Mouse (Mus musculus): ENCODE measurements at regions not wholly inside any gene's neighbourhood (a gene's known extent, or its start where the extent isn't known, plus 50 kb on each side); places are given as distances from the start of the nearest gene placed in this dataset.
A peak's percentile ranks its signal among the peaks of the same experiment; 100 is the strongest.

- Histone ChIP-seq H3K9me3 (replicated peaks) (no peaks in the 10 kb centered on the region), H3K27ac (no peak overlapping the region), H3K4me3 (peak overlapping the region; percentile 22), H3K27me3 (no peaks in the 10 kb centered on the region), H3K9ac (no peak overlapping the region), H3K4me1 (peaks cover 5% of the 10 kb centered on the region), H3K36me3 (ENCODE audit: poor library complexity, severe bottlenecking) (no peaks in the 10 kb centered on the region), H3K4me2 (peak overlapping the region; percentile 42)
- peak; percentile 89 for ATAC-seq
- 11% methylated on average over 20 of the region's 20 CpGs for WGBS
Observed at GRCm38 (mm10) chr13:71690069-71690817, 273.3 kb downstream of the Irx1 start.

GRCm38 (mm10) chr13:71689187-71689586 lies 274.3 kb downstream of the Irx1 start:
- WGBS: 56% methylated on average over 9 of the region's 9 CpGs

DNA sequence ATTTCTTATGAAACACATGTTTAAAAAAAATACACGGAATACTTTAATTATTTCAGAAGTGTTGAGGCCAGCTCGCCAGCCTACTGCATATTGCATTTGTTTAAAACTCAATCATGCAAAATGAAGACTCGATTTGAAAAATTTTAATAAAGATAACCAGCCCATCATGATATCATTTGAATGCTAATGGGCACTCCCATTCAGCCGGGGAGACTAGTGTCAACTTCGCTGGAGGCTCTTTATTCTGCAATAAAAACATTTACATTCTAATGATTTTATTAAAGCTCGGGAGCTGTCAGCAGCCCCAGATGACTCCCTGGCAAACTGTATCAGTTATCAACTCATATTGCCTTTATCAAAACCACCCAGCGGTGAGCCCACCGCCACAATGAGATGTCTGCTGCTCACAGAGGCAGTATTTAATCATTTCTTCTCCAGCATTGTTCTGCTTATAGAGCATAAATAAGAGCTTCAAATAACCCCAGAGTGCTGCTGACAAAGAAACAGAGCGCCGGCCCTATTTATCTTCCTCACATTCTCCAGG lies 287.4 kb downstream of the Irx1 start:
- H3K9me3 ChIP-seq (replicated peaks): no peaks in the 10 kb centered on the region
- no peaks in the 10 kb centered on the region for H3K36me3 ChIP-seq (ENCODE audit: poor library complexity, severe bottlenecking)
- H3K4me3 ChIP-seq: no peak overlapping the region
- 59% methylated on average over 10 of the region's 10 CpGs for WGBS
- H3K27me3 ChIP-seq: no peaks in the 10 kb centered on the region
- H3K9ac ChIP-seq: no peak overlapping the region
- H3K4me1 ChIP-seq: no peaks in the 10 kb centered on the region
- peak; percentile 33; the same call in 1 of the 2 replicates for ATAC-seq
- no peak overlapping the region for H3K4me2 ChIP-seq
- H3K27ac ChIP-seq: no peak overlapping the region

More at GRCm38 (mm10) chr13:71689187-71689586, 274.3 kb downstream of the Irx1 start:
- Histone ChIP-seq H3K9me3 (replicated peaks) (no peaks in the 10 kb centered on the region), H3K4me1 (peaks cover 5% of the 10 kb centered on the region), H3K9ac (no peak overlapping the region), H3K4me3 (no peak overlapping the region), H3K27ac (no peak overlapping the region), H3K27me3 (no peaks in the 10 kb centered on the region), H3K36me3 (ENCODE audit: poor library complexity, severe bottlenecking) (no peaks in the 10 kb centered on the region), H3K4me2 (no peak overlapping the region)
- no peak for ATAC-seq

GRCm38 (mm10) chr13:71669956-71670739 lies 293.4 kb downstream of the Irx1 start:
- 93% methylated on average over 6 of the region's 6 CpGs for WGBS

DNA sequence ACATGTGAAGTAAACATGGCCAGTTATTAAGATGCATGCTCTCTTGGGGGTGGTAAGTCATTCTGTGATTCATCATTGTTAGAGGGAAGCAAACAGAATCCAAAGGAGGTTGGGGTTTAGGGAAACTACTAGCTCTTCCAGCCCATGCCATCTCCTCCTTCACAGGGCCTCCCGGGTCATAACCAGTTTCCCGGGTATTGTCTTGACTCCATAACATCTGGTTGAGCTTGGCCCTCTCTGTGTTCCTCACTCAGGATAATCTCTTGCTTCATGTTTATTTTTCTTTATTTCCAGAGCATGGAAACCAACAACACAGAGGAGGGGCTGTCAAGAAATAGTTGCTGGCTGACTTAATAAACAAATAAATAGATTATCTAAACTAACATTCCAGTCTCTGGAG lies 295.3 kb downstream of the Irx1 start:
- Histone ChIP-seq H3K4me3 (no peak overlapping the region), H3K27me3 (no peaks in the 10 kb centered on the region), H3K9ac (no peak overlapping the region), H3K4me1 (no peaks in the 10 kb centered on the region), H3K4me2 (no peak overlapping the region), H3K27ac (no peak overlapping the region), H3K36me3 (ENCODE audit: poor library complexity, severe bottlenecking) (no peaks in the 10 kb centered on the region), H3K9me3 (replicated peaks) (no peaks in the 10 kb centered on the region)
- ATAC-seq: no peak
- 84% methylated on average over 2 of the region's 2 CpGs for WGBS

More at GRCm38 (mm10) chr13:71669956-71670739, 293.4 kb downstream of the Irx1 start:
- H3K36me3 ChIP-seq (ENCODE audit: poor library complexity, severe bottlenecking): no peaks in the 10 kb centered on the region
- no peak overlapping the region for H3K4me2 ChIP-seq
- H3K27ac ChIP-seq: no peak overlapping the region
- no peaks in the 10 kb centered on the region for H3K4me1 ChIP-seq
- ATAC-seq: no peak
- H3K9me3 ChIP-seq (replicated peaks): no peaks in the 10 kb centered on the region
- H3K4me3 ChIP-seq: no peak overlapping the region
- no peak overlapping the region for H3K9ac ChIP-seq
- no peaks in the 10 kb centered on the region for H3K27me3 ChIP-seq

DNA sequence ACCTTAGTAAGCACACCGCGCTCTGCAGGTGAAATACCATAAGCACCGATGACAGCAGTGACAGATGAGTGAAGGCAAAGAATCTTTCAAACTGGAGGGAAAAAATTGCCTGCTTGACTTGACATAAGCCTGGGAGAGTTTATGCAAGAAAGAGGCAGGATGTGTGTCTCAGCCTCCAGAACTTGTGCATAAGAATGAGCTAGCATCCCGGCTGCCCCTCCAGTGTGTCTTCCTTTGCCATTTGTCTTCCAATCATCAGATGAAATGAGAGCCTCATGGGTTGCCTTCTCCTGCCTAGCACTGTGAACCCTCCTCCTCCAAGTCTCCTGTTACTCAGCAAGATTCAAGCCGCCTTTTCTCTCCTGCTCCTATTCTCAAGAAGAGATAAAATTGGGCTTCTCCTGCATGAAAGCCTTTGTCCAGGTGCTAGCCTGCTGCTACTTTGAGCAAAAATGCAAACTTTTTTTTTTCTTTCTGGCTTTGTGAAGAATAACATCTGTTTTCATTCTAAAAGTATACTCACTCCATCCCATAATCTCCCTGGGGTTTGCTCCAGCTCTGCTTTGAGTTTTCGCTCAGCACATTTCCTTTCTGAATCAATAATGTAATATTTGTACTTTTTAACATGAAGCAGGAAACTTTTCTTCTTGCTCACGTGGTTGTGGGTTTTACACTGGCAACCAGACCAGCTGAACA lies 298.2 kb downstream of the Irx1 start:
- Histone ChIP-seq H3K9me3 (replicated peaks) (no peaks in the 10 kb centered on the region), H3K4me1 (no peaks in the 10 kb centered on the region), H3K9ac (no peak overlapping the region), H3K27ac (no peak overlapping the region), H3K4me2 (no peak overlapping the region), H3K4me3 (no peak overlapping the region), H3K36me3 (ENCODE audit: poor library complexity, severe bottlenecking) (no peaks in the 10 kb centered on the region), H3K27me3 (no peaks in the 10 kb centered on the region)
- no peak for ATAC-seq
- 79% methylated on average over 7 of the region's 7 CpGs for WGBS

- no peak overlapping the region for H3K4me2 ChIP-seq
- no peak overlapping the region for H3K27ac ChIP-seq
- no peak overlapping the region for H3K9ac ChIP-seq
- no peaks in the 10 kb centered on the region for H3K27me3 ChIP-seq
- H3K36me3 ChIP-seq (ENCODE audit: poor library complexity, severe bottlenecking): no peaks in the 10 kb centered on the region
- WGBS: 64% methylated on average over 2 of the region's 2 CpGs
- 0 out of 2 replicates have a peak, but pooled peaks cover 4% of the 10 kb centered on the region for H3K4me1 ChIP-seq
- H3K4me3 ChIP-seq: no peak overlapping the region
- H3K9me3 ChIP-seq (replicated peaks): no peaks in the 10 kb centered on the region
- ATAC-seq: no peak
Observed at GRCm38 (mm10) chr13:71657898-71658297, 305.6 kb downstream of the Irx1 start.

DNA sequence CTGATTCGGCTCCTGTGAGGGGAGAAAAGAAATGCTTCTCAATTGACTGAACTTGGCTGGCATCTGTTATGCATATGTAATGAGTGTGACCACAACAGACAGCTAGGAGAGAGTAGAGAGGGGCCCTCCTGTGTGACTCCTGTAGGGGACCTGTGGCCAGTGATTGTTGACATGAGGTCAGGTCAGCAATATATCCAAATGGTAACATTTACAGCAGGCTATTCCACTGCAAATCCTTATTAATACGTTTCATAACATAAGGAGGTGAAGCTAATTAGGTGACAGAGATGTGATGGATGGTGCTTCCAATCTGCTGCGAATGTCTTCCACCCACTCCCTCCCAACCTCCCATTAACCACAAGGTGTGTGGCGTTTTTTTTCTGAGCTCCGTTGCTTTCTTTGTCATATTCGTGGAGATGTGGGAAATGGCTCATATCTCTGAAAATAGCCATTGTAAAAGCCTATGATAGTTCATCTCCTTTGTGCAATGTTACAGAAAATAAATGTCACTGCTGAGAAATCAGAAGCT lies 309.5 kb downstream of the Irx1 start:
- Histone ChIP-seq H3K4me2 (no peak overlapping the region), H3K9me3 (replicated peaks) (no peaks in the 10 kb centered on the region), H3K4me1 (0 out of 2 replicates have a peak, but pooled peaks cover 4% of the 10 kb centered on the region), H3K9ac (no peak overlapping the region), H3K27ac (no peak overlapping the region), H3K36me3 (ENCODE audit: poor library complexity, severe bottlenecking) (no peaks in the 10 kb centered on the region), H3K4me3 (no peak overlapping the region), H3K27me3 (no peaks in the 10 kb centered on the region)
- WGBS: 64% methylated on average over 6 of the region's 6 CpGs
- no peak for ATAC-seq

- WGBS: 71% methylated on average over 8 of the region's 8 CpGs
- Histone ChIP-seq H3K4me2 (no peak overlapping the region), H3K4me1 (0 out of 2 replicates have a peak, but pooled peaks cover 4% of the 10 kb centered on the region), H3K27me3 (no peaks in the 10 kb centered on the region), H3K9ac (no peak overlapping the region), H3K36me3 (ENCODE audit: poor library complexity, severe bottlenecking) (no peaks in the 10 kb centered on the region), H3K27ac (no peak overlapping the region), H3K4me3 (no peak overlapping the region), H3K9me3 (replicated peaks) (no peaks in the 10 kb centered on the region)
- no peak for ATAC-seq
Observed at GRCm38 (mm10) chr13:71653212-71653938, 310.1 kb downstream of the Irx1 start.

GRCm38 (mm10) chr13:71649876-71650275 lies 313.6 kb downstream of the Irx1 start:
- H3K4me3 ChIP-seq: no peak overlapping the region

DNA sequence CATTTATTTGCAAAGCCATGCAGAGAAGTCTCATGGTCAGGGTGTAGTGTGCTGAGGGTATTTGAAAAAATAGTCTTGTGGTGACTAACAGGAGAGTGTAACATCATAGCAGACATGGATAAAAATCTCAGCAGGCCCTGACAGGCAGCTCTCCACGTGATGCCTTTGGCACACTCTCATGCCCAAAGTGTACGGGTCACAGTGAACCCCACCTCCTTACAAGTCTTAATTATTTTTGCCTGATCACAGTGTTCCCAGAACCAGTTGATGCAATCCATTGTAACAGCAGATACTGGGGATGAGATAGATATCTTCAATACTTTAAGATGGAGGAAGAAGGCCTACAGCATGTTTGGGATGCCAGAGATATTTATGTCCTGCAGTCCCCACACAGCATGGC lies 314.5 kb downstream of the Irx1 start:
- no peak overlapping the region for H3K27ac ChIP-seq
- H3K9ac ChIP-seq: no peak overlapping the region
- no peaks in the 10 kb centered on the region for H3K27me3 ChIP-seq
- H3K4me3 ChIP-seq: no peak overlapping the region
- WGBS: 74% methylated on average over 2 of the region's 2 CpGs
- no peaks in the 10 kb centered on the region for H3K36me3 ChIP-seq (ENCODE audit: poor library complexity, severe bottlenecking)
- no peaks in the 10 kb centered on the region for H3K9me3 ChIP-seq (replicated peaks)
- no peak overlapping the region for H3K4me2 ChIP-seq
- H3K4me1 ChIP-seq: 0 out of 2 replicates have a peak, but pooled peaks cover 4% of the 10 kb centered on the region
- ATAC-seq: no peak

More at GRCm38 (mm10) chr13:71649876-71650275, 313.6 kb downstream of the Irx1 start:
- Histone ChIP-seq H3K9ac (no peak overlapping the region), H3K4me2 (no peak overlapping the region), H3K9me3 (replicated peaks) (no peaks in the 10 kb centered on the region), H3K36me3 (ENCODE audit: poor library complexity, severe bottlenecking) (no peaks in the 10 kb centered on the region), H3K27ac (no peak overlapping the region), H3K27me3 (no peaks in the 10 kb centered on the region), H3K4me1 (0 out of 2 replicates have a peak, but pooled peaks cover 4% of the 10 kb centered on the region)
- no peak for ATAC-seq
- 6% methylated on average over 2 of the region's 2 CpGs for WGBS
